Mouse (Mus musculus) small intestine, adult 2 months (tissue): ENCODE data around the gene Fancc.

ENCODE experiments used
- CTCF ChIP-seq: fragments of 200-500 bp; IDR thresholded peaks from 2 replicates; pipeline ENCODE4 v1.5.1; 2012; ENCODE audit warnings: low read depth, mild to moderate bottlenecking, control low read depth, inconsistent platforms, low read length, moderate library complexity, mixed read lengths; ENCODE audit not compliant: insufficient replicate concordance, insufficient read length; ENCODE audit errors: extremely low read depth
- POLR2A ChIP-seq: fragments of 200-500 bp; IDR thresholded peaks from 2 replicates; pipeline ENCODE4 v1.6.1; 2012; ENCODE audit warnings: low read depth, mild to moderate bottlenecking, control low read depth, inconsistent platforms, low read length, moderate library complexity

DNA sequence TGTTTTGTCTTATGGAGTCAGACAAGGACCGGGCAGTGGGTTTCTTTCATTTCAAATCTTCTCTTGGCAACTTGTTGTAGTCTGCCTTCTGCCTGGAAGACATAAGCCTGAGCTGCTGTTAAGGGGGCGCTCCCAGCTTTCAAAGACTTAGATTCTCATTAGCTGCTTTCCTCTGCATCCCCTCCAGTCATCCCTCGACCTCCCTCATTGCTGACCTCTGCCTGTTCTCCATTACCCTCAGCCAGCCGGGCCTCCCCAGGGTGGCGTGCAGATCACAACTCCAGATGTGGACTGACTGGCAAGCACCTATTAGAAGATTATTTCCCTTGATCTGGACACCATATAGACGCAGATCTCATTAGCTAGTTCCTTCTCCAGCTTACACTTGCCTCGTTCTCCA, 45.9 kb downstream of the Fancc start:
- TF ChIP-seq CTCF = no peak
- TF ChIP-seq POLR2A = no peak
